8 mouse cellular contexts compared by ENCODE assay signal in genomic region chr6:31639460-31639859, GRCm38 (mm10).
DNase-seq lines count a peak whose midpoint lies in the region; ATAC-seq lines count a peak whose summit lies in the region.

No protein-coding gene starts in this region.

- no peak overlapping the region for H3K4me2 ChIP-seq in kidney, embryonic 16.5 days (replicated peaks; ENCODE audit: low read depth, low read length)
- H3K4me2 ChIP-seq in midbrain, embryonic 12.5 days (replicated peaks): no peak overlapping the region

- no peak overlapping the region for H3K27ac ChIP-seq in kidney, embryonic 16.5 days (ENCODE audit: low read length)
- no peak overlapping the region for H3K27ac ChIP-seq in midbrain, embryonic 12.5 days (replicated peaks)

- ATAC-seq in kidney, embryonic 16.5 days (ENCODE audit: low FRiP score, low TSS enrichment): no peak
- ATAC-seq in midbrain, embryonic 12.5 days (ENCODE audit: low FRiP score, low read depth): peak; percentile 61; the same call in 1 of the 2 replicates

- peak; percentile 77 for DNase-seq in kidney, adult 18-20 months
- peak; percentile 72 to 81 for DNase-seq in cerebellum, postnatal 14 days
- DNase-seq in gastrocnemius, adult 18-20 months (ENCODE audit: low spot score): peak; percentile 62
- peak; percentile 39 for DNase-seq in induced T-regulatory cell, adult 2 months (ENCODE audit: low read depth)
- DNase-seq in left cerebral cortex, postnatal 25 days (ENCODE audit: low spot score in 2 of 2): peak; percentile 71 to 73
- DNase-seq in spleen, postnatal 10 days (ENCODE audit: low spot score in 2 of 2): peak; percentile 53 to 75

- 26% methylated on average over 2 of the region's 2 CpGs for WGBS in kidney, embryonic 16.5 days
- 11% methylated on average over 2 of the region's 2 CpGs for WGBS in midbrain, embryonic 12.5 days

- H3K36me3 ChIP-seq in kidney, embryonic 16.5 days (ENCODE audit: insufficient read depth, low read length): no peaks in the 10 kb centered on the region
- H3K36me3 ChIP-seq in midbrain, embryonic 12.5 days: no peaks in the 10 kb centered on the region

- H3K9ac ChIP-seq in kidney, embryonic 16.5 days (replicated peaks; ENCODE audit: low read length): no peak overlapping the region
- no peak overlapping the region for H3K9ac ChIP-seq in midbrain, embryonic 12.5 days (replicated peaks)

- no peak overlapping the region for H3K4me3 ChIP-seq in kidney, embryonic 16.5 days (ENCODE audit: low read length)
- no peak overlapping the region for H3K4me3 ChIP-seq in midbrain, embryonic 12.5 days

- no peaks in the 10 kb centered on the region for H3K27me3 ChIP-seq in kidney, embryonic 16.5 days (ENCODE audit: insufficient read depth, low read length)
- H3K27me3 ChIP-seq in midbrain, embryonic 12.5 days: peaks cover 22% of the 10 kb centered on the region

- peaks cover 22% of the 10 kb centered on the region for H3K4me1 ChIP-seq in kidney, embryonic 16.5 days (ENCODE audit: insufficient read depth, low read length)
- H3K4me1 ChIP-seq in midbrain, embryonic 12.5 days: peaks cover 21% of the 10 kb centered on the region

- intact Hi-C loops in left cerebral cortex, postnatal 25 days (cut with DNase I): loop anchor here (1.0 kb wide), 1 partner anchor 114 kb away; no protein-coding TSS in a partner anchor

- no peaks in the 10 kb centered on the region for H3K9me3 ChIP-seq in kidney, embryonic 16.5 days (ENCODE audit: low read length)
- H3K9me3 ChIP-seq in midbrain, embryonic 12.5 days: no peaks in the 10 kb centered on the region
